Mouse (Mus musculus): ENCODE measurements around the gene Fyn.

DNA sequence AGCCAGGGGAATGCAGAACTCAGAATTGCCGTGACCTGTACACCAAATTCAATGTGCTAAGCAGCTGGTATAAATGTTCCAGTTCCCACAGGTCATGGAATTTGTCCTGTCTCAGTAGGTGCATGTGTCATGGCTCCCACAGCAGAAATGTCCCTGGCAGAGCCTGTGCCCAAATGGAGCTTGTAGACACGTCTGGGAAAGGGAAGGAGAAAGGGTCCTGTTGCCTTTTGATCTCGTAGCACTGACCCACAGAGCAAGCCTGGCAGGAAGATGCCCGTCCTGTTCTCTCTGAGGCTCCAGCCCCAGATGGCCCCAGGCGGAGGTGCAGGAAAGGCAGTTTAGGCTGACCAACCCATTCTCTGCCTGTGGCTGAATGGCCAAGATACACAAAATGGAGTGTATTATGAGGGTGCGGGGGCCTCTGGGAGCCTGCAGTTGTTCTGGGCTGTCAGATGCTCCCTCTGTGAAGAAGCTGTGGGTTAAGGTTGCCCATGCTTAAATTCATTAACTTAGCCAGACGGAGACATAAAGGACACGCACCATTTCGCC, 183.1 kb downstream of the Fyn start:
- TF ChIP-seq CTCF (IDR thresholded peaks at IDR 0.05; ENCODE audit: borderline replicate concordance, extremely low read depth, insufficient read depth, insufficient read length), result no peak
- TF ChIP-seq POLR2A (IDR thresholded peaks at IDR 0.05; ENCODE audit: borderline replicate concordance, extremely low read depth, insufficient read depth, insufficient read length, poor library complexity, severe bottlenecking), result no peak

Measured in brain, embryonic 14.5 days (tissue).